Mouse (Mus musculus) macrophage (primary cell): Measurements from ENCODE around the gene Tbxas1. TPM values are rescaled to one million over a fixed set of nuclear protein-coding genes. Genes with fewer than 3 reads are reported as not detected.

Source experiments
- polyA plus RNA-seq: library from polyadenylated mRNA; stranded (reverse); fragments of 250-400 nt; gene quantifications from 3 replicates; pipeline ENCODE4 v1.2.4, GENCODE M21; 2018; ENCODE audit warnings: inconsistent platforms

Gene Tbxas1
- polyA plus RNA-seq, 1 experiment from 2014 or later, result 131 TPM

Other genes with a start within 250 kb of the Tbxas1 start
- gene Klrg2, start 238.2 kb upstream of the Tbxas1 start, polyA plus RNA-seq, result 0.10 to 1.0 TPM (median 0.20 TPM) in 3 replicates
- gene Clec2l, start 212.3 kb upstream of the Tbxas1 start, polyA plus RNA-seq, result not detected in 3 replicates
- 20.7 to 41.4 TPM (median 22.0 TPM) in 3 replicates for gene Hipk2, start 761 bp downstream of the Tbxas1 start, polyA plus RNA-seq
- 49.2 to 107 TPM (median 53.5 TPM) in 3 replicates for gene Parp12, start 242.9 kb downstream of the Tbxas1 start, polyA plus RNA-seq